Mouse (Mus musculus): ENCODE data around the gene Zfp366. TPM values are rescaled to one million over a fixed set of nuclear protein-coding genes. Genes with fewer than 3 reads are reported as not detected.

The Zfp366 gene
- total RNA-seq, 2 experiments from 2014 or later, result 0.04 to 0.69 TPM

- ATAC-seq (ENCODE audit: poor library complexity, severe bottlenecking), result no peak
These were observed 1.7 kb downstream of the Zfp366 start for GRCm38 (mm10) chr13:99186138-99186853.

- no peak for ATAC-seq (ENCODE audit: poor library complexity, severe bottlenecking)
These were observed 2.2 kb downstream of the Zfp366 start for GRCm38 (mm10) chr13:99186859-99187258.

DNA sequence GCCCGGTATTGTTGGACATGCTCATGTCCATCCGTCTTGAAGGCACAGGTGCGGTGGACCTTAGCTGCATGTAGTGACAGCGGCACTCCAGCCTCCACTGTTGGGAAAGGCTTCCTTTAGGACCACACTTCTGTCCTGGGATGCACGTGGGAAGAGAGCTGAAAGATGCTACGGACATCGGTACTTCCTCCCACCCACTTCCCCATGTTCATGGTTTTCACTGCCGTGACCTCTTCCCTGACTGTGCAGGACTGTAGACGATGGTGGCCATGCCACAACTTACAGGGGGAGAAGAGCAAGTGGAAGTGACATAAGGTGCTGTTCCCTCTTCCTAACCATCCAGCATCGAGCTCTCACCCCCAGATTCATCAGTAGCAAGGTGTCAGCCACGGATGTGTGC, 2.8 kb downstream of the Zfp366 start:
- ATAC-seq (ENCODE audit: poor library complexity, severe bottlenecking), result peak; percentile 34

GRCm38 (mm10) chr13:99188625-99189024, 4.0 kb downstream of the Zfp366 start:
- no peak for ATAC-seq (ENCODE audit: poor library complexity, severe bottlenecking)

- 0 out of 2 replicates have a peak, but pooled peaks have one; percentile 6 for ATAC-seq (ENCODE audit: poor library complexity, severe bottlenecking)
These were observed 5.0 kb downstream of the Zfp366 start for GRCm38 (mm10) chr13:99189671-99190070.

DNA sequence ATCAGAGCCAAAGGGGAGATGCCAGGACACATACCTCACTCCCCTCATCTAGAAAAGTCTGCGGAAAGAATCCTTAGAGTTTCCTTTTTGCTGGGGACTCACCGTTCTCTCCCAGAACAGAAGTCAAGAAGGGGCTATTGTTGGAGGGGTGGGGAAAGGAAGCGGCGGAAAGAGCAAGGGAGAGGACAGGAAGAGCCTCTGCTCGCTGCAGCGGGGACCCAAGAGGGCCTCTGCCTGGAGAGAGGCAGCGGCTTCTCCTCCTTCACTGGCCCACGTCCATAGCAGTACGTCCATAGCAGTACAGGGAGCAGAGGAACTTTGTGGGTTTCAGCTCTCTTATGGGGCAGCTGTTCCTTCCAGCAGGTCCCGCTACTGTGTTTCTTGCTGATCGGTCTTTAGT, 5.8 kb downstream of the Zfp366 start:
- 0 out of 2 replicates have a peak, but pooled peaks have one; percentile 17 for ATAC-seq (ENCODE audit: poor library complexity, severe bottlenecking)

- no peak for ATAC-seq (ENCODE audit: poor library complexity, severe bottlenecking)
These were observed 6.4 kb downstream of the Zfp366 start for GRCm38 (mm10) chr13:99191063-99191462.

DNA sequence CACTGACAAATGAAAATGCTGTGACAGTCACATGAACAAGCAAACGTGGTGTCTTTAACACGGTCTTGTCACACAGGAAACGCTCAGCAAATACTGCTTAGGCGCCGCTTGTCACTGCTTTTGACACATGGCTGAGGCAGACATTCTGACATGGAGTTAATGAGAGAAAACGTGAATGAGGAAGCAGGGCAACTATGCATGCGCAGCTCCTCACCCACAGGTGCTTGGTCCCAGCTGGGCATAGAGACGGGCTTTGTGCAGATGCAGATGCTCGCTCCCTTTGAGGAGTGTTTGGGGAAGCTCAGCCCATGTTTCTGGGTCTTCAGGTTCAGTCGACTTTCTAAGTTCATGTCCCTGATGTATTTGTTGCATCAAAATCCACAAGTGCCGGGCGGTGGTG, 11.7 kb downstream of the Zfp366 start:
- 0 out of 2 replicates have a peak, but pooled peaks have one; percentile 43 for ATAC-seq (ENCODE audit: poor library complexity, severe bottlenecking)

GRCm38 (mm10) chr13:99196865-99197264, 12.2 kb downstream of the Zfp366 start:
- ATAC-seq (ENCODE audit: poor library complexity, severe bottlenecking), result no peak

- no peak for ATAC-seq (ENCODE audit: poor library complexity, severe bottlenecking)
These were observed 17.3 kb downstream of the Zfp366 start for GRCm38 (mm10) chr13:99201647-99202574.

- no peak for ATAC-seq (ENCODE audit: poor library complexity, severe bottlenecking)
These were observed 22.6 kb downstream of the Zfp366 start for GRCm38 (mm10) chr13:99207214-99207613.

GRCm38 (mm10) chr13:99209859-99210258, 25.2 kb downstream of the Zfp366 start:
- ATAC-seq (ENCODE audit: poor library complexity, severe bottlenecking), result no peak

DNA sequence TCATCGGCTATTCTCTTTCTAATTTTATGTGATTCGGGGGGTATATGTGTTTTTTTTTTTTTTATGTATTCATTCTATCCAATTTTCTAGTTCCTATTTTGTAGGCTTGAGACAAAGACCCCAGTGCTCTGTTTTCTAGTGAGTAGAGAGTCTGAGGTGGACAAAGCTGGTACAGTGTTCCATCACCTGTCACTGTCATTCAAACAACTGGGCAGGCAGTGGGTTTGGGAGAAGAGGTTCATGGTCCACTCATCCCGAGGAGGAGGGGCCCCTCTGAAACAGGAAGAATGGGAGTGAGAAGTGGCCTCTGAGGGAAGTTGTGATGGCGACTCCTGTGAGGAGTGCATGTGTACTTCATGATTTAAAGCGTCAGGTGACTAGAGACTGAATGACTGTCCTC, 26.2 kb downstream of the Zfp366 start:
- no peak for ATAC-seq (ENCODE audit: poor library complexity, severe bottlenecking)

DNA sequence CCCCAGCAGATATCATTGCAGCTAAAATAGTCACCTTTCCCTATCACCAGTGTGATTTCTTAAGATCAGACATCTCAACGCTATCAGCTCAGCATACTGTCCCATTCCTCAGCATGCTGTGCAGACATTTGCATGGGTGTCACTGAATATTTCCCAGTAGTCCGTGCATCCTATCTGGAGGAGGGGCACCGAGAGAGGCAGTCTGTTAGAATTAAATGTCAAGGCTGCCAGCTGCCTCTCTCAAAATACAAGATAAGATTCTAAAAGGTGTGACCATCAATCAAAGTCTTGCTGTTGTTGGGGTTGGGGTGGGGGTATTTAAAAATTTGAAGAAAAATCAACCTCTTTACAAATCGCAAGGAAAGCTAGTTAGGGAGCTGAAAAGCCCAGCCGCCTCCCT, 28.4 kb downstream of the Zfp366 start:
- no peak for ATAC-seq (ENCODE audit: poor library complexity, severe bottlenecking)

DNA sequence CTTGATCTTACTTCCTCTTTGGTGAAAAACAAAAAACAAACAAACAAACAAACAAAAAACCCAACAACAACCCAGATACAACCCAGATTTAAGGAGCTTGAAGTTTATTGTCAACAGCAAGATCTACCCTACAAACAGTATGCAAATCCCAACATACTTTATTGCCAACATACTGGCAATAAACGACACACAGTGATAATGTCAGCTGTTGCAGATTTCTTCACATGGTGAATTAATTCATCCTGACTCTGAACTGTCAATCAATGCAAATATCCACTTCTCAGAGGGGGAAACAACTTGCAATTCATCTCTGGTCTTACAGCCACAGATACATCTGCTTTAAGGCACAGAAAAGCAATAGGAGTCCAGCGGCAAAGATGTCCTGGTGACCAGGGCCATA, 31.4 kb downstream of the Zfp366 start:
- ATAC-seq (ENCODE audit: poor library complexity, severe bottlenecking), result no peak

DNA sequence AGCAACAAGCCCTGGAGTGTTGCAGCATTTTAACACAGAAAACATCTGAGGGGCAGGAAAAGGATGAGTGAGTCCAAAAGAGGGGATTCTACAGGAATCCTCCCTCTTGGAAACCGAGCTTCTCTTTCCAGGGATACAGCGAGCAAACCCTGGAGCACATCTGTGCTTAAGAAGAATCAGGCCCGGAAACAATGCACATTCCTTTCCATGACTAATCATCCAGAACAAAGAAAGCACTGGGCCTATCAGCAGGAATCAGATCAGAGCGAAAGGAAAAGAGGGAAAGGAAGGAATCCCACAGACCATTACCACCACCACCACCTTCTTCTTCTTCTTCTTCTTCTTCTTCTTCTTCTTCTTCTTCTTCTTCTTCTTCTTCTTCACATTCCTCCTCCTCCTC, 33.4 kb downstream of the Zfp366 start:
- ATAC-seq (ENCODE audit: poor library complexity, severe bottlenecking), result no peak

- ATAC-seq (ENCODE audit: poor library complexity, severe bottlenecking), result no peak
These were observed 35.0 kb downstream of the Zfp366 start for GRCm38 (mm10) chr13:99219586-99219985.

DNA sequence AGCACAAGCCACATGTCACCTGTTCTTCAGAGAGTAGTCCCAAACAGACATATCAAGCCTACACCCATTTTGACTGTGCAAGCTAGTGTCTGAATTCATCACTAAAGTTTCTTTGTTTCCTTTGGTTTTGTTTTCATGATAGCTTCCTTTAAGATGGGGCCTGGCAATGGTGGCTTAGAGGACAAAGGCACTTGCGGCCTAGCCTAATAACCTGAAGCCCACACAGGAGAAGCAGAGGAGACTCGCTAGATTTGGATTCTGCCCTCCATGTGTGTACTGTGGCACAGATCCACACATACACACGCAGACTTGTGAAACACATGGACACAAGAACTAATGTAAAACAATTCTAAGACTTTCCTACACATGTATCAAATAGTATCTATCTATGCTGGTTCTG, 37.4 kb downstream of the Zfp366 start:
- no peak for ATAC-seq (ENCODE audit: poor library complexity, severe bottlenecking)

DNA sequence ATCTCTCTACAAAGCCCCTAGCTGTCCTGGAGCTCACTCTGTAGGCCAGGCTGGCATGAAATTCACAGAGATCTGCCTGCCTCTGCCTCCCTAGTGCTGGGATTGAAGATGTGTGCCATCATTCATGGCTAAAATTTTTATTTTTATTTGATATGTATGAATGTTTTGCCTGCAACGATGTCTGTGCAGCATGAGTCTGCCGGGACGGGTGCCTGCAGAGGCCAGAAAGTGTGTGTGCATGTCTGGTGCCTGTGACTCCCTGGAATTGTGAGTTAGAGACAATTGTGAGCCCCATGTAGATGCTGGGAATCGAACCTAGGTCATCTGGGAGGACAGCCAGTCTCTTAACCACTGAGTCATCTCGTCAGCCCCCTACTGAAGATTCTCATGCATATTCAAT, 37.9 kb downstream of the Zfp366 start:
- no peak for ATAC-seq (ENCODE audit: poor library complexity, severe bottlenecking)

- no peak for ATAC-seq (ENCODE audit: poor library complexity, severe bottlenecking)
These were observed 38.8 kb downstream of the Zfp366 start for GRCm38 (mm10) chr13:99223321-99223884.

- ATAC-seq (ENCODE audit: poor library complexity, severe bottlenecking), result no peak
These were observed 39.3 kb downstream of the Zfp366 start for GRCm38 (mm10) chr13:99223917-99224316.
